Mouse (Mus musculus): Measurements from ENCODE around the gene Abhd2.
A peak's percentile ranks its signal among the peaks of the same experiment; 100 is the strongest.

The Abhd2 gene

DNA sequence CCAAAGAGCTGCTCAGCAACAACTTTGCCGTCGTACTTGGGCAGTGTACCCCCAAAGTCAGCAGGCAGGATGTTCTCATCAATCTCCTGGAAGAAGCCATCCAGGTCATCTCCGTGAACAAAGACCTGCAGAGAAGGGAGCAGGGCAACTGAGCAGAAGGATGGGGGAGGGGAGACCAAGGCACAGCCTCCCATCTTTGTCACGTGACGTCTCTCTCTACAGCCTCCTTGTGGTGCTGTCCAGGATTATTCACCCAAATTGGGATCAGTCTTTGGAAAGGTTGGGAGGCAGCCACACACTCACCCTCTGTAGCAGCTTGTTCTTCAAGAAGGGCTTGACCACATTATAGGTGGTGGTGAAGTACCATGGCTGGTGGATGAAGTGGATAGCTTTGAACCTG is 102.6 kb downstream of the Abhd2 start:
- peak; percentile 90 for DNase-seq (ENCODE audit: low read depth, low spot score)

DNA sequence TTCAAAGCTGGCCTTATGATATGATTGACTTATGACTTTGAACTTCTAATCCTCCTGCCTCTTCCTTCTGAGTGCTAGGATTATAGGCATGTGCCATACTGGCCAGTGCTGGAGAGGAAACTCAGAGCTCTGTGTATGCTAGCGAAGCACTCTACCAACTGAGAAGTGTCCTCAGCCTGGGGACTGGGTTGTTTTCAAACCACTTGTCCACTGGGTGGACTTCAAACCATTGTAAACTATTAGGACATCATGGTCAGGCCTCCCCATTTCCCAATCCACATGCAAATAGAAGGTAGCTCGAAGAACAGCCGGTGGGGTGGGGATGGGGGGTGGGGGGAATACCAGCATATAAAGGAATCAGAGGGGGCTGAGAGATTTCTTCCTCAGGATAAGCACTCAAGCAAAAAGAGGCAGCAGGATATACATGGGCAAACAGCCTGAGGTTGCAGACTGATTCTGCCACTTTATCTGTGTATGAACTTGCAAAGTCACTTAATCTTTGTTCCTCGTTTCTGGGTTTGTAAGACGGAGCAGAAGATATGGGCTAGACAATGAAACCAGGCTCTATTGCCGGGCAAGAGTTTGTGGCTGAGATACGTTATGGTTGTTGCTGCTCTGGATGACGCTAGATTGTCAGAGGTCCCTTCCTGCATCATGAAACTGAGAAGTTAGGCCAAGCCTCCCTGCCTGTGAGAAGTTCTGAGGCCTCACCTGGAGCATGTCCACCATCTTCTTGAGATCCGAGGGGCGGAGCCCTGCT is 103.7 kb downstream of the Abhd2 start:
- no peak for DNase-seq (ENCODE audit: low read depth, low spot score)

GRCm38 (mm10) chr7:79386422-79387133 is 113.6 kb downstream of the Abhd2 start, which contains the start of gene Rlbp1:
Gene Rlbp1 (minus strand): TSS chr7:79387048.
- peak; percentile 33 for DNase-seq (ENCODE audit: low read depth, low spot score)

- no peak for DNase-seq (ENCODE audit: low read depth, low spot score)
These were observed 114.1 kb downstream of the Abhd2 start for GRCm38 (mm10) chr7:79387140-79387539.

DNA sequence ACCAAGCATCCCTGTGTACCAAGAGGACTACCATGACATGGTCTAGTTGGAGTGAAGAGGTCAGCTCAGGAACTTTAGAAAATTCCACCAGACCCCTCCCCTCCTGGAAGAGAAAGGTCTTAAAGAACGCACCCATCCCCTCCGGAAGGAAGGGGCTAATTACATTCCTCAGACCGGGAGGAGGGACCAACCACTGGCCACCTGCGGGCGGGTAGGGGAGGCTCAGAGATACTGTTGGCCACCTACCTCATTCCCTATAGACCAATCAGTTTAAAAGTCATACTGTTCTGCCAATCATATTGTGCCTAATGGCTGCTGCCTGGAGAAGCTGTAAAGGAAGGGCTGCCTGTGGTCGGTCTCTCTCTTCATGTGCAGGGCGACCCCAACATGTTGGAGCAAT is 115.0 kb downstream of the Abhd2 start:
- peak; percentile 91 for DNase-seq (ENCODE audit: low read depth, low spot score)

DNA sequence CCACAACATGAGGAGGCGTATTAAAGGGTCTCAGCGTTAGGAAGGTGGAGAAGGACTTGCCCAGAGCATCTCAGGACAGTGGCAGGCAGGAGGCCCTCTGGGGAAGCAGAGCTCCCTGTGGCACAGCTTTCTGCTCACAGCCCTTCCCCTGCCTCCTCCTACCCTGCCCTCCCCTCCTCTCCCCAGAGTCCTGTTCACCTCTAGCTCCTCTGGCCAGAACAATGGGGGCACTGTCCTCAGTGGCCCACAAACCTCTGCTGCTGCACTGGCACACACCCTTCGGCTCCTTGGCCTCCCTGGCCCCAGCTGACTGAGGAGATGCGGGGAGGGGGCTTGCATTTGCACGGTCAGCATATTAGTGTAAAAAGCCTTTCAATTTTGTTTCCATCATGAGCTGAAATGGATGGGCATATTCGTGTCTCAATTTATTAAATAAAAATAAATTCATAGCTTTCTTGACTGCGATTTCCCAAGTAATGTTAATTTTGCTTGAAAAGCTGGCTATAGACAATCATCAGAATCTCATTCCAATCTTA is 115.7 kb downstream of the Abhd2 start:
- no peak for DNase-seq (ENCODE audit: low read depth, low spot score)

DNA sequence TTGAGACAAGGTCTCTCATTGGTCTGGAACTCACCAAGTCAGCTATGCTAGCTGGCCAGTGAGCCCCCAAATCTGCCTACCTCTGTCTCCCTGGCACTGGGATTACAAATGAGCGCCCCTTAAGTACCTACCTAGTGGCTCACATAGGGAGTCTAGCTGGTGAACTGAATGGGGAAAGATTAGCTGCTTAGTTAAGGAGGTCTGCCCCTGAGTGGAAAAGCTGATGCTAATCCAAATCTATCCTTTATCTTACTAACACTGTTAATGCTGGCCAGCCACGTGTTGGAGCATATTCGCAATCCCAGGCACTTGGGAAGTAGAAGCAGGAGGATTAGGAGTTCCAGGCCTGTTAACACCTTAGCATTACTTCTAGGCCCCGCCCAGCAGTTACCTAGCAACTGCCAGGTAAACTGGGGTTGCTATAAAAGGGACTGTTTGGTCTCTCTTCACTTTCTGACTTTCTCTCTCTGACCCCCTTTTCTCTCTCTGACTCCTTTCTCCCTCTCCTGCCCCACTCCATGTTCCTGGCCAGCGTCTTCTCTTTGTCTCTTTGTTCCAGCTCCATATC is 117.2 kb downstream of the Abhd2 start:
- DNase-seq (ENCODE audit: low read depth, low spot score) = peak; percentile 52

GRCm38 (mm10) chr7:79391471-79391870 is 118.5 kb downstream of the Abhd2 start:
- no peak for DNase-seq (ENCODE audit: low read depth, low spot score)

GRCm38 (mm10) chr7:79391883-79392649 is 119.1 kb downstream of the Abhd2 start, which contains the start of gene Fanci:
Gene Fanci (plus strand): TSS chr7:79391929.
- peak; percentile 98 for DNase-seq (ENCODE audit: low read depth, low spot score)

- peak; percentile 81 for DNase-seq (ENCODE audit: low read depth, low spot score)
These were observed 120.0 kb downstream of the Abhd2 start for GRCm38 (mm10) chr7:79392860-79393513.

DNA sequence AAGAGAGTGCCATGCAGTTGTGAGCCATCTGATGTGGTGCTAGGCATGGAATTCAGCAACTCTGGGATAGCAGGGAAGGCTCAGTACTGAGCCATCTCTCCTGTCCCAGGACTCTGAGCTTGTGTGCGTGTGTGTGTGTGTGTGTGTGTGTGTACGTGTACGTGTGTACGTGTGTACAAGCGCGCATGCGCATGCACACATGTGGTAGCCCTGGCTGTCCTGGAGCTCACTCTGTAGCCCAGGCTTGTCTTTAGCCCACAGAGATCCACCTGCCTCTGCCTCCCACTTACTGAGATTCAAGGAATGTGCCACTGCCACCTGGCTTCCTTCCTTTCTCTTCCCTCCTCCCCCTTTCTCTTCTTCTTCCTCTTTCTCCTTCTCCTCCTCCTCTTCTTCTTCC is 120.9 kb downstream of the Abhd2 start:
- DNase-seq (ENCODE audit: low read depth, low spot score) = peak; percentile 66

DNA sequence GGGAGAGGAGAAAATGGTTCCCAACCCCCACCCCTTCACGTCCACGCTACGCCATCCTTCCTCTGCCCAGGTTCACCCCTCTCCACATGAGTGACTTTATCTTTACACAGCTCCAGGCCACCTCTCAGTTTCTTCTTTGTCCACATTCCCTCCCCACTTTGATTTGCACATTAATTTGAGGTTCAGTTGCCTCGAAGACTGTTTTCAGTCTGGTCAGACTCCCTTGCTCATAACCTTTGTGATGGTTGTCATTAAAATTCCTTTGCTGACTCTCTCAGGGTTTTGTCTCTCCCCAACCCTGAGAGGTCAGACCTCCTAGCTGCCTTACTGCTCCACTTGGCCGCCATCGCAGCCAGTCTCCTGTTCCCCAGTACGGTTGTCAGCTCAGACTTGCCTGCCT is 121.7 kb downstream of the Abhd2 start:
- DNase-seq (ENCODE audit: low read depth, low spot score) = peak; percentile 68

- DNase-seq (ENCODE audit: low read depth, low spot score) = peak; percentile 80
These were observed 122.2 kb downstream of the Abhd2 start for GRCm38 (mm10) chr7:79395186-79395585.

- peak; percentile 53 for DNase-seq (ENCODE audit: low read depth, low spot score)
These were observed 124.5 kb downstream of the Abhd2 start for GRCm38 (mm10) chr7:79397446-79397963.

DNA sequence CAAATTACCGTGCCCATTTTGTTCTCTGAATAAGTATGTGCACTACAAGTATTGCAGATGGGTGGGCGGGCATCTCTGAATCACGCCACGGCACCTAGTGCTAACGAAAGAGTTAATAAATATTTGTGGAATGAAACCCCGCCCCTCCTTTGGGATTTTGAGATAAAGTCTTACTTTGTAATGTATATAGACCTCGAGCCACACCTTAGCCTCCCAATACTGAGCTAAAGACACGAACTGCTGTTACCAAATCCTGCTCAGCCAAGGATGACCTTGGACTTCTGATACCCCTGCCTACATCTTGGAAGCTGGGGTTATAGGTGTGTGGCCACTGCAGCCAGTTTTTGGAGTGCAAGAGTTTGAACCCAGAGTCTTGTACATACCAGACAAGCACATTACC is 125.4 kb downstream of the Abhd2 start:
- peak; percentile 92 for DNase-seq (ENCODE audit: low read depth, low spot score)

- peak; percentile 73 for DNase-seq (ENCODE audit: low read depth, low spot score)
These were observed 126.0 kb downstream of the Abhd2 start for GRCm38 (mm10) chr7:79398971-79399370.

DNA sequence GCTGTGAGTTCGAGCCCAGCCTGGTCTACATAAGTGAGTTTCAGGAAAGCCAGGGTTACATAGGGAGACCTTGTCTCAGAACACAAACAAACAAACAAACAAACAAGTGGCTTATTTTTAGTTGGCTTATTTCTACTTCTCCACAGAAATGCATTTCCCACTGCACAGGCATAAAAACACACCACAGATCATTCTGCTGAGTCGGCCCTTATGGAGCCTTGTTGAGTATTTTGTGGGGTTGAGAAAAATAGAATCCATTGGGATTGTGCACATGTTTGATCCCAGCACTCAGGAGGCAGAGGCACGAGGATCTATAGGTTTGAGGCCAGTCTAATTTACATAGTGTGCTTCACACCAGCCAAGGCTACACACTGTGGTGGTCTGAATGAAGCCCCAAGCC is 127.3 kb downstream of the Abhd2 start:
- no peak for DNase-seq (ENCODE audit: low read depth, low spot score)

- no peak for DNase-seq (ENCODE audit: low read depth, low spot score)
These were observed 141.7 kb downstream of the Abhd2 start for GRCm38 (mm10) chr7:79414449-79415375.
